8 mouse cellular contexts compared by ENCODE assay signal in genomic region chr7:139246931-139247880, GRCm38 (mm10). TPM values are rescaled to one million over a fixed set of nuclear protein-coding genes. Genes with fewer than 3 reads are reported as not detected.
A peak's percentile ranks its signal among the peaks of the same experiment; 100 is the strongest.
DNase-seq lines count a peak whose midpoint lies in the region; ATAC-seq and TF ChIP-seq lines count a peak whose summit lies in the region.

No protein-coding gene starts in this region.

- 8% methylated on average over 38 of the region's 38 CpGs for WGBS in heart, embryonic 14.5 days
- 16% methylated on average over 38 of the region's 38 CpGs for WGBS in liver, postnatal 0 days (ENCODE audit: insufficient replicate concordance)
- 5% methylated on average over 38 of the region's 38 CpGs for whole genome bisulfite sequencing in neural tube, embryonic 13.5 days

- H3K27me3 ChIP-seq in heart, embryonic 14.5 days (ENCODE audit: control insufficient read depth, insufficient read depth, low read length): no peaks in the 10 kb centered on the region
- H3K27me3 ChIP-seq in liver, postnatal 0 days (ENCODE audit: insufficient read depth, low read length): no peaks in the 10 kb centered on the region
- peaks cover 42% of the 10 kb centered on the region for H3K27me3 ChIP-seq in neural tube, embryonic 13.5 days

- peak overlapping the region; percentile 80 for H3K4me3 ChIP-seq in embryonic fibroblast, embryonic 13.5 days (ENCODE audit: insufficient read depth, low read length)
- H3K4me3 ChIP-seq in heart, embryonic 14.5 days (ENCODE audit: control insufficient read depth in 1 of 2, insufficient read depth in 1 of 2, low read depth in 1 of 2, low read length in 2 of 2): peak overlapping the region; percentile 80 to 81
- H3K4me3 ChIP-seq in liver, postnatal 0 days (ENCODE audit: low read depth, low read length): peak overlapping the region; percentile 58
- peak overlapping the region; percentile 55 for H3K4me3 ChIP-seq in neural tube, embryonic 13.5 days

- H3K9me3 ChIP-seq in heart, embryonic 14.5 days (ENCODE audit: control insufficient read depth, low read length): no peaks in the 10 kb centered on the region
- H3K9me3 ChIP-seq in liver, postnatal 0 days (ENCODE audit: low read length): no peaks in the 10 kb centered on the region
- H3K9me3 ChIP-seq in neural tube, embryonic 13.5 days: no peaks in the 10 kb centered on the region

- H3K27ac ChIP-seq in embryonic fibroblast, embryonic 13.5 days (ENCODE audit: insufficient read depth, low read length): peak overlapping the region; percentile 94
- H3K27ac ChIP-seq in heart, embryonic 14.5 days (replicated peaks in 1 of 2; ENCODE audit: control insufficient read depth in 1 of 2, insufficient read depth in 1 of 2, low read depth in 2 of 2, low read length in 2 of 2): peak overlapping the region; percentile 74 to 79
- H3K27ac ChIP-seq in liver, postnatal 0 days (ENCODE audit: low read depth): peak overlapping the region; percentile 60
- 0 out of 2 replicates have a peak overlapping the region, but pooled peaks have one; percentile 61 for H3K27ac ChIP-seq in neural tube, embryonic 13.5 days (replicated peaks)

- peak overlapping the region; percentile 90 for H3K4me2 ChIP-seq in heart, embryonic 14.5 days (ENCODE audit: low read length)
- peak overlapping the region; percentile 80 for H3K4me2 ChIP-seq in liver, postnatal 0 days (ENCODE audit: low read depth, low read length)
- peak overlapping the region; percentile 96 for H3K4me2 ChIP-seq in neural tube, embryonic 13.5 days

- TF ChIP-seq EP300 in liver, postnatal 0 days (IDR thresholded peaks at IDR 0.05; ENCODE audit: low read depth): no peak

- 0 out of 2 replicates have a peak, but pooled peaks have one; percentile 38 for TF ChIP-seq POLR2A in embryonic fibroblast, embryonic 13.5 days (IDR thresholded peaks at IDR 0.05; ENCODE audit: low read depth, low read length)

- no peaks in the 10 kb centered on the region for H3K36me3 ChIP-seq in heart, embryonic 14.5 days (ENCODE audit: control insufficient read depth, insufficient read depth, low read length)
- no peaks in the 10 kb centered on the region for H3K36me3 ChIP-seq in liver, postnatal 0 days (replicated peaks; ENCODE audit: insufficient read depth, low read length)
- H3K36me3 ChIP-seq in neural tube, embryonic 13.5 days: no peaks in the 10 kb centered on the region

- H3K9ac ChIP-seq in heart, embryonic 14.5 days (ENCODE audit: low read length): peak overlapping the region; percentile 95
- peak overlapping the region; percentile 72 for H3K9ac ChIP-seq in liver, postnatal 0 days (replicated peaks)
- peak overlapping the region; percentile 81 for H3K9ac ChIP-seq in neural tube, embryonic 13.5 days

- DNase-seq in urinary bladder, postnatal 14 days (ENCODE audit: low spot score): peak; percentile 49
- no peak for DNase-seq in urinary bladder, adult 2 months (ENCODE audit: low spot score)
- peak; percentile 70 for DNase-seq in kidney, postnatal 10 days
- peak; percentile 49 for DNase-seq in liver, postnatal 0 days
- no peak for DNase-seq in thymus, adult 18-20 months

- ATAC-seq in heart, embryonic 14.5 days (ENCODE audit: insufficient number of reproducible peaks, insufficient read depth, low FRiP score, low read depth): peak; percentile 44; the same call in 1 of the 2 replicates
- peak; percentile 40 for ATAC-seq in liver, postnatal 0 days
- ATAC-seq in neural tube, embryonic 13.5 days (ENCODE audit: low read depth): peak; percentile 50

- H3K4me1 ChIP-seq in embryonic fibroblast, embryonic 13.5 days (ENCODE audit: control insufficient read depth, insufficient read depth, low read length): peaks cover 14% of the 10 kb centered on the region
- peaks cover 48 to 57% of the 10 kb centered on the region in 2 experiments for H3K4me1 ChIP-seq in heart, embryonic 14.5 days (ENCODE audit: control insufficient read depth in 2 of 2, insufficient read depth in 2 of 2, low read length in 2 of 2)
- H3K4me1 ChIP-seq in liver, postnatal 0 days (ENCODE audit: insufficient read depth): peaks cover 20% of the 10 kb centered on the region; the same call in 1 of the 2 replicates
- peaks cover 52% of the 10 kb centered on the region for H3K4me1 ChIP-seq in neural tube, embryonic 13.5 days (replicated peaks)

- no peak for TF ChIP-seq CTCF in embryonic fibroblast, embryonic 13.5 days (IDR thresholded peaks at IDR 0.05; ENCODE audit: borderline replicate concordance, insufficient read depth, low read length)
- no peak for TF ChIP-seq CTCF in liver, postnatal 0 days (IDR thresholded peaks at IDR 0.05; ENCODE audit: low read depth)

RNA-seq across cellular contexts. Expression of gene Pwwp2b, which starts 1.1 kb away (rescaled TPM):
- 32.3 and 35.8 TPM in 2 replicates for polyA plus RNA-seq in urinary bladder, adult 2 months (2012; rRNA removed)
- polyA plus RNA-seq in embryonic fibroblast, embryonic 13.5 days (2011; ENCODE audit: insufficient read length, low read depth, missing spikeins): 8.9 and 9.5 TPM in 2 replicates
- polyA plus RNA-seq in heart, embryonic 14.5 days (2014; fragmentation: Nextera tagmentation; extraction: Ambion mirVana): 6.9 and 7.4 TPM in 2 replicates
- 1.3 and 1.5 TPM in 2 replicates for polyA plus RNA-seq in liver, postnatal 0 days (2015; fragmentation: Nextera tagmentation; extraction: Ambion mirVana)
- 5.5 and 6.6 TPM in 2 replicates for polyA plus RNA-seq in neural tube, embryonic 13.5 days (2015; fragmentation: Nextera tagmentation; extraction: Ambion mirVana)

RNA-seq across cellular contexts. Expression of gene Stk32c, which starts 34.1 kb away (rescaled TPM):
- 15.1 and 15.8 TPM in 2 replicates for polyA plus RNA-seq in urinary bladder, adult 2 months (2012; rRNA removed)
- 0.46 and 1.0 TPM in 2 replicates for polyA plus RNA-seq in embryonic fibroblast, embryonic 13.5 days (2011; ENCODE audit: insufficient read length, low read depth, missing spikeins)
- 0.19 TPM in 1 of 2 replicates, not detected in the other for polyA plus RNA-seq in heart, embryonic 14.5 days (2014; fragmentation: Nextera tagmentation; extraction: Ambion mirVana)
- not detected in 2 replicates for polyA plus RNA-seq in liver, postnatal 0 days (2015; fragmentation: Nextera tagmentation; extraction: Ambion mirVana)
- 0.87 and 1.4 TPM in 2 replicates for polyA plus RNA-seq in neural tube, embryonic 13.5 days (2015; fragmentation: Nextera tagmentation; extraction: Ambion mirVana)

RNA-seq across cellular contexts. Expression of gene Lrrc27, which starts 34.4 kb away (rescaled TPM):
- polyA plus RNA-seq in urinary bladder, adult 2 months (2012; rRNA removed): 9.9 and 11.0 TPM in 2 replicates
- polyA plus RNA-seq in embryonic fibroblast, embryonic 13.5 days (2011; ENCODE audit: insufficient read length, low read depth, missing spikeins): 25.2 and 27.8 TPM in 2 replicates
- 2.7 and 4.8 TPM in 2 replicates for polyA plus RNA-seq in heart, embryonic 14.5 days (2014; fragmentation: Nextera tagmentation; extraction: Ambion mirVana)
- 0.43 and 0.78 TPM in 2 replicates for polyA plus RNA-seq in liver, postnatal 0 days (2015; fragmentation: Nextera tagmentation; extraction: Ambion mirVana)
- polyA plus RNA-seq in neural tube, embryonic 13.5 days (2015; fragmentation: Nextera tagmentation; extraction: Ambion mirVana): 5.2 and 5.4 TPM in 2 replicates

Comparison
In these comparisons a context has a peak if more than half of its experiments do, and no peak if none do; other contexts are left out.
1. DNase-seq: peak in urinary bladder, postnatal 14 days (single experiment), kidney, postnatal 10 days (single experiment) and liver, postnatal 0 days (single experiment); none in urinary bladder, adult 2 months (single experiment) and thymus, adult 18-20 months (0 of 2).
2. Peak in every context shown above with its lines, with median percentiles within 50 percentile points of each other: H3K27ac ChIP-seq, H3K4me3 ChIP-seq, ATAC-seq, H3K4me2 ChIP-seq and H3K9ac ChIP-seq.